Mouse (Mus musculus): Measurements from ENCODE around the gene Utp15.

DNA sequence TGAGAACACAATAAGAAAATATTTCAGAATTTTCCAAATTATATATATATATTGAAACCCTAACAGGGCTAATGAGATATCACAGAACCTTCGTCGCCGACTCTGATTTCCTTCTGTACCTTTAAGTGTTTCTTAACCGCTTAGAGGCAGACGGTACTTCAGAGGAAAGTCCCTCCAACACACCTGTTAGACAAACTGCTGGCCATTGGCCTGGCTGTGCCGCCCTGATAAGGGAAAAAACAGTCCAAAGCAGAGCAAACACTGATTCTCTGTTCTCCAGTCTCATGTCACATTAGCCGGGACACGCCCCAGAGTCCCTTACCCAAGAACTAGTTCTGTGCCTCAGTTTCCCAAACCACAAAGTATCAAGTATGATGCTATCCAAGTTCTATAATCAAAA, 58.5 kb downstream of the Utp15 start:
- TF ChIP-seq CTCF (conservative IDR thresholded peaks at IDR 0.05; ENCODE audit: insufficient read depth, insufficient read length, low read depth, low read length) (no peak), POLR2A (IDR thresholded peaks at IDR 0.05; ENCODE audit: low read depth, low read length) (no peak)
